Mouse (Mus musculus) lung, postnatal 14 days (tissue): ENCODE data around the gene Kat5.
A peak's percentile ranks its signal among the peaks of the same experiment; 100 is the strongest.

Experiments used
- DNase-seq: peaks from one replicate; pipeline ENCODE4 v3.0.0; 2021

Gene Kat5

GRCm38 (mm10) chr19:5609547-5610404 lies at the start of gene Kat5:
Gene Kat5, minus strand, starts transcription at chr19:5610237.
- peak; percentile 92 for DNase-seq

GRCm38 (mm10) chr19:5654720-5655298 lies 44.8 kb upstream of the Kat5 start:
- no peak for DNase-seq

- no peak for DNase-seq
These were observed 44.1 kb upstream of the Kat5 start for GRCm38 (mm10) chr19:5653969-5654719.

GRCm38 (mm10) chr19:5652570-5652969 lies 42.5 kb upstream of the Kat5 start:
- no peak for DNase-seq

- DNase-seq: no peak
These were observed 41.7 kb upstream of the Kat5 start for GRCm38 (mm10) chr19:5651502-5652274.

GRCm38 (mm10) chr19:5649298-5649741 lies 39.3 kb upstream of the Kat5 start:
- peak; percentile 28 for DNase-seq

- peak; percentile 83 for DNase-seq
These were observed 38.6 kb upstream of the Kat5 start for GRCm38 (mm10) chr19:5648401-5649297.

- no peak for DNase-seq
These were observed 37.8 kb upstream of the Kat5 start for GRCm38 (mm10) chr19:5647791-5648190.

- no peak for DNase-seq
These were observed 36.8 kb upstream of the Kat5 start for GRCm38 (mm10) chr19:5646731-5647330.

- no peak for DNase-seq
These were observed 35.2 kb upstream of the Kat5 start for GRCm38 (mm10) chr19:5645280-5645679.

- no peak for DNase-seq
These were observed 31.6 kb upstream of the Kat5 start for GRCm38 (mm10) chr19:5641641-5642040.

GRCm38 (mm10) chr19:5641021-5641420 lies 31.0 kb upstream of the Kat5 start:
- no peak for DNase-seq

GRCm38 (mm10) chr19:5640339-5640738 lies 30.3 kb upstream of the Kat5 start:
- no peak for DNase-seq

GRCm38 (mm10) chr19:5638416-5639005 lies 28.5 kb upstream of the Kat5 start:
- DNase-seq: no peak

- peak; percentile 92 for DNase-seq
These were observed 27.3 kb upstream of the Kat5 start, which contains the start of gene Rela for GRCm38 (mm10) chr19:5637069-5638047. Gene Rela, plus strand, starts transcription at chr19:5637483.

GRCm38 (mm10) chr19:5636571-5637041 lies 26.6 kb upstream of the Kat5 start:
- DNase-seq: peak; percentile 22

GRCm38 (mm10) chr19:5636036-5636570 lies 26.1 kb upstream of the Kat5 start:
- DNase-seq: no peak

- DNase-seq: no peak
These were observed 22.1 kb upstream of the Kat5 start for GRCm38 (mm10) chr19:5632120-5632519.

- no peak for DNase-seq
These were observed 19.9 kb upstream of the Kat5 start for GRCm38 (mm10) chr19:5629907-5630306.
